Mouse (Mus musculus): Measurements from ENCODE around the gene Tmem255a. TPM values are rescaled to one million over a fixed set of nuclear protein-coding genes. Genes with fewer than 3 reads are reported as not detected.

The Tmem255a gene
- polyA plus RNA-seq (2012; rRNA removed) = 1.3 TPM in 2 replicates

DNA sequence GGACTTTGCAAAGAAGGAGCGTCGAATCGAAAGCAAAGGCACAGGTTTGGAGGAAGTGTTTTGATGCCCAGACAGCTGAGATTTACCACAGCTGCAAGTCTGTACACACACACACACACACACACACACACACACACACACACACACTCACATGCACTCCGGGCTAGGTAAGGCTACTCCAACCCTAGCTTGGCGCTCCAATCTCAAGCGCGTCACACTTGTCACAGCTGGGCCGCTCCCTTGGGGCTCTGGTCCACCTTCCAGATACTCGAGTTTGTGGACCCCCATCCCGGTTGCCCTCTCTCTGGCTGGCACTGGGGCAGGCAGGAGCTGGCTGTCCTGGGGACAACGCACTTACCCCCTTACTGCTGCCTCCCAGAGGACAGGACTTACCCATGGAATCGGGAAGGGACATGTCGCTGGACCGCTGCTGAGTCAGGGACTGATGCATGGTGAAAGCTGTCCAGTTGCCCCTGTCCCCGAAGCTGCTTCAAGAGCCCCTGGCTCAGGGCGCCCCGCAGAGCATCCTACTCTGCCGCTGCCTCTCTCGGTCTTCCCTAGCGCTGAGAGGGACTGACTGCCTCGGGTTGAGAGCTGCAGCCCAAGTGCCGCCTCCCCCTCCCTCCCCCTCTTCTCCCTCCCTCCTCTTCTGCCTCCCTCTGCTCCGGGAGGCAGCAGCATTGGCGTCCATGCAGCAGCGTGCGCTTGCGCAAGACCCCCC is at the start of gene Tmem255a:
Gene Tmem255a (minus strand): TSS at position 589 of the 721 bp plus-strand sequence.
- H3K4me3 ChIP-seq (ENCODE audit: extremely low read depth, insufficient read depth, insufficient read length) = peak within 1 kb of the TSS; percentile 51
- H3K4me1 ChIP-seq (ENCODE audit: control insufficient read depth, insufficient read depth, insufficient read length) = no peaks in the 10 kb centered on the region
- no peaks in the 10 kb centered on the region; the same call in 1 of the 2 replicates for H3K27me3 ChIP-seq (ENCODE audit: control insufficient read depth, insufficient read depth, low read length)
- H3K36me3 ChIP-seq (ENCODE audit: control insufficient read depth, insufficient read depth, low read length) = no peaks in the 10 kb centered on the region
- WGBS = 29% methylated on average over 27 of the region's 27 CpGs
- no peak within 1 kb of the TSS for H3K27ac ChIP-seq (ENCODE audit: insufficient read depth, low read length)
- DNase-seq (ENCODE audit: low read depth in 1 of 2, low spot score in 2 of 2) = peak in 1 of 2 experiments; percentile 4
- TF ChIP-seq POLR2A (IDR thresholded peaks at IDR 0.05; ENCODE audit: low read depth, low read length) (no peak), CTCF (IDR thresholded peaks at IDR 0.05; ENCODE audit: extremely low read depth, insufficient read depth, insufficient read length, insufficient replicate concordance) (no peak)

DNA sequence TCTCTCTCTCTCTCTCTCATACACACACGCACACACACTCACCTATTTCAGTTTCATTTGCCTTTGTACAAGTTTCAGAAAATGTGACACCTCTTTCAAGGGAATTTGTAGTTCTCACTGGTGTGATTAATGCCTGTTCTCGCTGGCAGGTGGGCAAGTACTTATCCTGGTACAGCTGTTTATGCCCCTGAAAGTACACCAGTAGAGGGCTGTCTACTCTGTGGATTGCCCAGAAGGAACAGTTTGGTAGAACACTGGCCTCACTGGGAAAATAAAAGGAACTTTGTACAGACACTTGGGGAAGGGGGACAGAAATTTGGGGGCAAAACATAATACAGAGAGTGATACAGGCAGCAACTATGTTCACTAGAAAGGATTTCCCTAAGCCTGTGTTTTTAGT is 7.4 kb upstream of the Tmem255a start:
- TF ChIP-seq POLR2A (IDR thresholded peaks at IDR 0.05; ENCODE audit: low read depth, low read length) (no peak), CTCF (IDR thresholded peaks at IDR 0.05; ENCODE audit: extremely low read depth, insufficient read depth, insufficient read length, insufficient replicate concordance) (no peak)
- no peak overlapping the region for H3K27ac ChIP-seq (ENCODE audit: insufficient read depth, low read length)
- H3K4me3 ChIP-seq (ENCODE audit: extremely low read depth, insufficient read depth, insufficient read length) = no peak overlapping the region
- H3K4me1 ChIP-seq (ENCODE audit: control insufficient read depth, insufficient read depth, insufficient read length) = no peaks in the 10 kb centered on the region
- 25% methylated on average over 2 of the region's 2 CpGs for WGBS
- DNase-seq (ENCODE audit: low read depth in 1 of 2, low spot score in 2 of 2) = no peak
- no peaks in the 10 kb centered on the region for H3K27me3 ChIP-seq (ENCODE audit: control insufficient read depth, insufficient read depth, low read length)
- no peaks in the 10 kb centered on the region for H3K36me3 ChIP-seq (ENCODE audit: control insufficient read depth, insufficient read depth, low read length)

DNA sequence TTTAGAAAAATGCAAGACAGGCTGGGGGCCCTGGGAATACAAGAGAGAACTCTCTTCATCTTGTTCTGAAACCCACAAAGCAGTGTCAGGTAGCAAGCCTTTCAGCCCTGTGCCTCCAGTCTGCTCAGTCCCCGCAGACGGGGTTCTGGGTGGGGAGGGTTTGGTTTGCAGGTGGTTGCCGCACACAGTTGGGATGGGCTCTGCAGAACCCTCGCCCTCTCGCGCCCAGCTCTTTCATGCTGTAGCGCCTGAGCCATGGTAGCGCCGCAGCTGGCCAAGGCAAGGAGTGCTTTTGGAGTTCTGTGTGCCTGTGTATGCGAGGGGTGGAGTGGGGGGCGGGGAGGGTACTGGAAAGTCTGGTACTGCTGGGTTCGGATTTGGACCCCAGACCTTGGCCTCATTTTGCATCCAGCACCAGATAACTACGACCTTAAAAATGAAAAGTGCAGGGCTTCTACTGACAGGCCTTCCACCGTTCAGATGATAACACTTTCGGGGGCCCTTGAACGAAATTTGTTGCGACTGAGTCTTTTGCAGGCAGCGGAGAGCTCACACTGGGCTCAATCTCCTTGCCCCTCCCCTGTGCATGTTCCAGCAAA is 1.8 kb downstream of the Tmem255a start:
- Histone ChIP-seq H3K27ac (ENCODE audit: insufficient read depth, low read length) (no peak overlapping the region), H3K4me1 (ENCODE audit: control insufficient read depth, insufficient read depth, insufficient read length) (no peaks in the 10 kb centered on the region), H3K36me3 (ENCODE audit: control insufficient read depth, insufficient read depth, low read length) (no peaks in the 10 kb centered on the region), H3K27me3 (ENCODE audit: control insufficient read depth, insufficient read depth, low read length) (no peaks in the 10 kb centered on the region; the same call in 1 of the 2 replicates), H3K4me3 (ENCODE audit: extremely low read depth, insufficient read depth, insufficient read length) (peak overlapping the region; percentile 51)
- TF ChIP-seq CTCF (IDR thresholded peaks at IDR 0.05; ENCODE audit: extremely low read depth, insufficient read depth, insufficient read length, insufficient replicate concordance) (no peak), POLR2A (IDR thresholded peaks at IDR 0.05; ENCODE audit: low read depth, low read length) (no peak)
- peak in 1 of 2 experiments; percentile 5 for DNase-seq (ENCODE audit: low read depth in 1 of 2, low spot score in 2 of 2)
- 31% methylated on average over 18 of the region's 18 CpGs for WGBS

DNA sequence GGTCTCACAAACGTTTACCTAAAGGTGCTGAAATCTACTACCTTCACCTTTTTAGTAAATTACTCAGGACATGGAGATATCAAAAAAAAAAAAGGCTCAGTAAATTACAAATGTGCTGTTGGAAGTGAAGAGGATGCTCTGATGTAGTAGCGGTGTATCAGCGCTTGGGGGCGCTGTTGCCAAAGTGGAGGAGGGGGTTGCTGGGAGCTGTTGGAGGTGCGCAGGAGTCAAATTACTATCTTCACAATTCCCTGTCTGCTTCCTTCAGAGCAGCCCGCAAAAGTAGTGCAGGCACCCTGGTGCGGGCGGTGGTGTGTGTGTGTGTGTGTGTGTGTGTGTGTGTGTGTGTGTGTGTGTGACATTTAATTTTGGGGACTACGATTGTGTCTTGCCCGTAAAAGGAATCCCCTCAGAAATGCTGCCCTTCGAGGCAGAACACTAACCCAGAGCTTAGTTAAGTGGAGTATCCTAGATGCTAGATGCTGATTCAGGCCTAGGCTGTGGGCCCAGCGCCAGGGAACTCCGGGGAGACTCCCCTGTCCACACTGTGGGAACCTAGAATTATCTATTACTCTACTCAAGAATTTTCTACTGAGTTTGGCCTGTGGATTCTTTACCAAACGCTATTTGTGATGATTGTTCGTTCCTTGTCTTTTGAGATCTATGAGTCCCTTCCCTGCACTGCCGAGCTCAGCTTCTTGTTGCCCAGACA is 2.4 kb downstream of the Tmem255a start:
- WGBS = 26% methylated on average over 16 of the region's 16 CpGs
- Histone ChIP-seq H3K4me3 (ENCODE audit: extremely low read depth, insufficient read depth, insufficient read length) (no peak overlapping the region), H3K36me3 (ENCODE audit: control insufficient read depth, insufficient read depth, low read length) (no peaks in the 10 kb centered on the region), H3K27ac (ENCODE audit: insufficient read depth, low read length) (no peak overlapping the region), H3K4me1 (ENCODE audit: control insufficient read depth, insufficient read depth, insufficient read length) (no peaks in the 10 kb centered on the region), H3K27me3 (ENCODE audit: control insufficient read depth, insufficient read depth, low read length) (no peaks in the 10 kb centered on the region; the same call in 1 of the 2 replicates)
- peak in 1 of 2 experiments; percentile 7 for DNase-seq (ENCODE audit: low read depth in 1 of 2, low spot score in 2 of 2)
- TF ChIP-seq CTCF (IDR thresholded peaks at IDR 0.05; ENCODE audit: extremely low read depth, insufficient read depth, insufficient read length, insufficient replicate concordance) (peak; percentile 48; the same call in 1 of the 2 replicates), POLR2A (IDR thresholded peaks at IDR 0.05; ENCODE audit: low read depth, low read length) (no peak)

DNA sequence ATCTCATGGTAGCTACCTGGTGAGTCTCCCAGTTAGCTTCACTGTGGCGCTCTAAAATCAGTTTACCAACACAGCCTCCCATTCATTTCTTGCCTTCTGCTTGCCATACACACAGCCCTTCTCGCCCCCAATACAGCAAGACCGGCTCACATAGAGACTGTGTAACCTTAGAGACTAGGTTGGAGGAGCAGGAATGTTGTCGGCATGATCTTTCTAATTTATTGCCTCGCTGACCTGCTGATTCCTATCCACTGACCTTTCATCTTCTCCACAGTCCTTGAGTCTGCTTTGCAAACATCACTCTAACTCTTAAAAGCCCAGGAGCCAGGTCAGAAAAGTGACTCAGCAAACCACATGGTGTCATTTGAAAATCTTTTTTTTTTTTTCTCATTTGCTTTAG is 4.6 kb downstream of the Tmem255a start:
- Histone ChIP-seq H3K27me3 (ENCODE audit: control insufficient read depth, insufficient read depth, low read length) (no peaks in the 10 kb centered on the region; the same call in 1 of the 2 replicates), H3K36me3 (ENCODE audit: control insufficient read depth, insufficient read depth, low read length) (no peaks in the 10 kb centered on the region), H3K4me3 (ENCODE audit: extremely low read depth, insufficient read depth, insufficient read length) (no peak overlapping the region), H3K4me1 (ENCODE audit: control insufficient read depth, insufficient read depth, insufficient read length) (no peaks in the 10 kb centered on the region), H3K27ac (ENCODE audit: insufficient read depth, low read length) (no peak overlapping the region)
- DNase-seq (ENCODE audit: low read depth in 1 of 2, low spot score in 2 of 2) = no peak
- TF ChIP-seq POLR2A (IDR thresholded peaks at IDR 0.05; ENCODE audit: low read depth, low read length) (no peak), CTCF (IDR thresholded peaks at IDR 0.05; ENCODE audit: extremely low read depth, insufficient read depth, insufficient read length, insufficient replicate concordance) (no peak)
- WGBS = 77% methylated on average over 5 of the region's 5 CpGs

DNA sequence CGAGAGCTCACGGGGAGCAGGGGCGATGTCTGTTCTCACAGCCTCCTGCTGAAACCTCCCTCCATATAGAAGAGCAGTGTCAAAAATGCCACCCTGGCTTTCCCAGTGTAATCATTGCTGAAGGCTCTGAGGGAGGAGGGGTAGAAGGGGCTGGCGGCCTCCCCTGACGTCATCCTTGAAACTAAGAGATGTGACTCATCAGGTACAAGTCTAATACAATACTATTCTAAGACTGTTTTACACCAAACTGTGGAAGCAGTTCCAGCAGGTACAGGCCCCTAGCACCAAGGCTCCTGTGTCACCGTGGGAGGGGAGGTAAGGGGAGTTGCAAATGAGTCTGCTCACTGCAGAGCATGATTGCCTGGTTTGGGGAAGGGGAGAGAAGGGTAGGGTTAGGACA is 5.1 kb downstream of the Tmem255a start:
- DNase-seq (ENCODE audit: low read depth in 1 of 2, low spot score in 2 of 2) = no peak
- H3K4me1 ChIP-seq (ENCODE audit: control insufficient read depth, insufficient read depth, insufficient read length) = no peaks in the 10 kb centered on the region

More for the DNA sequence above, 5.1 kb downstream of the Tmem255a start:
- H3K27me3 ChIP-seq (ENCODE audit: control insufficient read depth, insufficient read depth, low read length) = no peaks in the 10 kb centered on the region; the same call in 1 of the 2 replicates
- H3K4me3 ChIP-seq (ENCODE audit: extremely low read depth, insufficient read depth, insufficient read length) = no peak overlapping the region
- no peak overlapping the region for H3K27ac ChIP-seq (ENCODE audit: insufficient read depth, low read length)
- no peaks in the 10 kb centered on the region for H3K36me3 ChIP-seq (ENCODE audit: control insufficient read depth, insufficient read depth, low read length)
- TF ChIP-seq CTCF (IDR thresholded peaks at IDR 0.05; ENCODE audit: extremely low read depth, insufficient read depth, insufficient read length, insufficient replicate concordance) (no peak), POLR2A (IDR thresholded peaks at IDR 0.05; ENCODE audit: low read depth, low read length) (no peak)
- WGBS = 45% methylated on average over 6 of the region's 6 CpGs

All from spleen, adult 2 months (tissue).